Mouse (Mus musculus) spleen, adult 10 weeks (tissue): Measurements from ENCODE around the gene Rrp7a. TPM values are rescaled to one million over a fixed set of nuclear protein-coding genes. Genes with fewer than 3 reads are reported as not detected.

Experiments used
- polyA plus RNA-seq: library from polyadenylated mRNA; stranded (reverse); fragments of 350-450 nt; fragmentation: Illumina TruSeq; extraction: RNeasy Lipid Tissue Mini Kit (QIAGEN cat#74804); gene quantifications from one replicate; pipeline ENCODE4 v1.2.3, GENCODE M21; 2015; ENCODE audit warnings: low replicate concordance; ENCODE audit not compliant: insufficient read depth

Gene Rrp7a
- polyA plus RNA-seq = 16.8 TPM

GRCm38 (mm10) chr15:83122566-83123145 lies at the start of gene Rrp7a:
TSS of gene Rrp7a (minus strand) at chr15:83122801.

GRCm38 (mm10) chr15:83149196-83150072 lies 26.8 kb upstream of the Rrp7a start, which contains the start of gene Poldip3:
TSS of gene Poldip3 (minus strand) at chr15:83149384.

GRCm38 (mm10) chr15:83089429-83089605 lies 33.3 kb downstream of the Rrp7a start, which contains the start of gene Serhl:
TSS of gene Serhl (plus strand) at chr15:83089506.

Other genes with a start within 250 kb of the Rrp7a start
- 42.0 TPM for gene Tcf20, start 134.9 kb downstream of the Rrp7a start, polyA plus RNA-seq
- 40.5 TPM for gene Nfam1, start 89.5 kb downstream of the Rrp7a start, polyA plus RNA-seq
- 27.2 TPM for gene Serhl, start 33.3 kb downstream of the Rrp7a start, polyA plus RNA-seq
- gene Poldip3, start 26.6 kb upstream of the Rrp7a start, polyA plus RNA-seq = 77.3 TPM
- 43.1 TPM for gene Cyb5r3, start 49.8 kb upstream of the Rrp7a start, polyA plus RNA-seq
- gene A4galt, start 129.0 kb upstream of the Rrp7a start, polyA plus RNA-seq = 13.7 TPM
- gene Arfgap3, start 227.4 kb upstream of the Rrp7a start, polyA plus RNA-seq = 23.7 TPM